Mouse (Mus musculus): ENCODE measurements at regions not wholly inside any gene's neighbourhood (a gene's known extent, or its start where the extent isn't known, plus 50 kb on each side); places are given as distances from the start of the nearest gene placed in this dataset.
"Not testable (repeated sequence)": the region's sequence is repeated elsewhere in the genome, so short reads cannot be mapped to it uniquely, and the experiment has no call there.

- Histone ChIP-seq H3K27ac (no peak overlapping the region), H3K9me3 (no peaks in the 10 kb centered on the region), H3K4me3 (no peak overlapping the region), H3K27me3 (ENCODE audit: insufficient read depth, poor library complexity, severe bottlenecking) (no peaks in the 10 kb centered on the region), H3K4me1 (replicated peaks) (no peaks in the 10 kb centered on the region), H3K36me3 (no peaks in the 10 kb centered on the region)
- no peak for DNase-seq (ENCODE audit: low spot score)
- 78% methylated on average over 2 of the region's 2 CpGs for WGBS
These were observed 351.8 kb upstream of the Cypt12 start for GRCm38 (mm10) chr3:17596365-17596764.

GRCm38 (mm10) chr3:17613486-17613885 is 334.7 kb upstream of the Cypt12 start:
- no peak overlapping the region for H3K4me3 ChIP-seq
- no peaks in the 10 kb centered on the region for H3K4me1 ChIP-seq (replicated peaks)
- no peak overlapping the region for H3K27ac ChIP-seq
- H3K36me3 ChIP-seq: no peaks in the 10 kb centered on the region
- peak; percentile 33 for DNase-seq (ENCODE audit: low spot score)
- WGBS: 86% methylated on average over 1 of the region's 1 CpGs
- no peaks in the 10 kb centered on the region for H3K27me3 ChIP-seq (ENCODE audit: insufficient read depth, poor library complexity, severe bottlenecking)
- H3K9me3 ChIP-seq: no peaks in the 10 kb centered on the region

GRCm38 (mm10) chr3:17616439-17617070 is 331.7 kb upstream of the Cypt12 start:
- H3K4me1 ChIP-seq (replicated peaks): peaks cover 12% of the 10 kb centered on the region; the same call in 1 of the 2 replicates
- no peaks in the 10 kb centered on the region for H3K27me3 ChIP-seq (ENCODE audit: insufficient read depth, poor library complexity, severe bottlenecking)
- H3K4me3 ChIP-seq: no peak overlapping the region
- 80% methylated on average over 2 of the region's 2 CpGs for WGBS
- H3K27ac ChIP-seq: no peak overlapping the region
- no peaks in the 10 kb centered on the region for H3K36me3 ChIP-seq
- no peaks in the 10 kb centered on the region for H3K9me3 ChIP-seq
- DNase-seq (ENCODE audit: low spot score): no peak

- Histone ChIP-seq H3K9me3 (no peaks in the 10 kb centered on the region), H3K4me1 (replicated peaks) (peaks cover 12% of the 10 kb centered on the region; the same call in 1 of the 2 replicates), H3K27ac (no peak overlapping the region), H3K36me3 (no peaks in the 10 kb centered on the region), H3K4me3 (no peak overlapping the region), H3K27me3 (ENCODE audit: insufficient read depth, poor library complexity, severe bottlenecking) (no peaks in the 10 kb centered on the region)
- no peak for DNase-seq (ENCODE audit: low spot score)
- WGBS: 23% methylated on average over 2 of the region's 2 CpGs
These were observed 328.7 kb upstream of the Cypt12 start for GRCm38 (mm10) chr3:17619489-17619888.

- Histone ChIP-seq H3K9me3 (no peaks in the 10 kb centered on the region), H3K4me3 (no peak overlapping the region), H3K4me1 (replicated peaks) (peaks cover 12% of the 10 kb centered on the region; the same call in 1 of the 2 replicates), H3K36me3 (no peaks in the 10 kb centered on the region), H3K27me3 (ENCODE audit: insufficient read depth, poor library complexity, severe bottlenecking) (no peaks in the 10 kb centered on the region), H3K27ac (no peak overlapping the region)
- 33% methylated on average over 2 of the region's 2 CpGs for WGBS
- peak; percentile 33 for DNase-seq (ENCODE audit: low spot score)
These were observed 328.3 kb upstream of the Cypt12 start for GRCm38 (mm10) chr3:17619890-17620289.

- H3K36me3 ChIP-seq: no peaks in the 10 kb centered on the region
- no peaks in the 10 kb centered on the region for H3K9me3 ChIP-seq
- H3K4me1 ChIP-seq (replicated peaks): peaks cover 12% of the 10 kb centered on the region; the same call in 1 of the 2 replicates
- H3K27me3 ChIP-seq (ENCODE audit: insufficient read depth, poor library complexity, severe bottlenecking): no peaks in the 10 kb centered on the region
- DNase-seq (ENCODE audit: low spot score): no peak
- H3K27ac ChIP-seq: no peak overlapping the region
- H3K4me3 ChIP-seq: no peak overlapping the region
- WGBS: 87% methylated on average over 2 of the region's 2 CpGs
These were observed 327.8 kb upstream of the Cypt12 start for GRCm38 (mm10) chr3:17620398-17620797.

- no peaks in the 10 kb centered on the region for H3K4me1 ChIP-seq (replicated peaks)
- H3K27ac ChIP-seq: no peak overlapping the region
- DNase-seq (ENCODE audit: low spot score): no peak
- no peak overlapping the region for H3K4me3 ChIP-seq
- no peaks in the 10 kb centered on the region for H3K36me3 ChIP-seq
- H3K9me3 ChIP-seq: no peaks in the 10 kb centered on the region
- no peaks in the 10 kb centered on the region for H3K27me3 ChIP-seq (ENCODE audit: insufficient read depth, poor library complexity, severe bottlenecking)
- 83% methylated on average over 3 of the region's 3 CpGs for WGBS
These were observed 315.7 kb upstream of the Cypt12 start for GRCm38 (mm10) chr3:17632484-17632883.

GRCm38 (mm10) chr3:17636276-17636675 is 311.9 kb upstream of the Cypt12 start:
- no peak overlapping the region for H3K4me3 ChIP-seq
- H3K27me3 ChIP-seq (ENCODE audit: insufficient read depth, poor library complexity, severe bottlenecking): no peaks in the 10 kb centered on the region
- no peaks in the 10 kb centered on the region for H3K9me3 ChIP-seq
- H3K36me3 ChIP-seq: no peaks in the 10 kb centered on the region
- no peak for DNase-seq (ENCODE audit: low spot score)
- H3K4me1 ChIP-seq (replicated peaks): no peaks in the 10 kb centered on the region
- H3K27ac ChIP-seq: no peak overlapping the region

GRCm38 (mm10) chr3:17659988-17660387 is 288.2 kb upstream of the Cypt12 start:
- not testable (repeated sequence) for H3K27ac ChIP-seq; H3K4me3 ChIP-seq; H3K27me3 ChIP-seq (ENCODE audit: insufficient read depth, poor library complexity, severe bottlenecking); DNase-seq (ENCODE audit: low spot score); H3K36me3 ChIP-seq; H3K4me1 ChIP-seq (replicated peaks); H3K9me3 ChIP-seq
- WGBS: 88% methylated on average over 2 of the region's 2 CpGs

GRCm38 (mm10) chr3:17661987-17662386 is 286.2 kb upstream of the Cypt12 start:
- Histone ChIP-seq H3K27me3 (ENCODE audit: insufficient read depth, poor library complexity, severe bottlenecking) (no peaks in the 10 kb centered on the region), H3K4me3 (no peak overlapping the region), H3K27ac (no peak overlapping the region), H3K4me1 (replicated peaks) (no peaks in the 10 kb centered on the region), H3K9me3 (no peaks in the 10 kb centered on the region), H3K36me3 (peaks cover 5% of the 10 kb centered on the region; the same call in 1 of the 2 replicates)
- 88% methylated on average over 1 of the region's 1 CpGs for WGBS
- DNase-seq (ENCODE audit: low spot score): no peak

GRCm38 (mm10) chr3:17667016-17667415 is 281.2 kb upstream of the Cypt12 start:
- DNase-seq (ENCODE audit: low spot score): no peak
- Histone ChIP-seq H3K4me3 (no peak overlapping the region), H3K27me3 (ENCODE audit: insufficient read depth, poor library complexity, severe bottlenecking) (no peaks in the 10 kb centered on the region), H3K36me3 (peaks cover 13% of the 10 kb centered on the region; the same call in 1 of the 2 replicates), H3K4me1 (replicated peaks) (no peaks in the 10 kb centered on the region), H3K27ac (no peak overlapping the region), H3K9me3 (0 out of 2 replicates have a peak, but pooled peaks cover 4% of the 10 kb centered on the region)
- WGBS: 80% methylated on average over 1 of the region's 1 CpGs

- H3K27me3 ChIP-seq (ENCODE audit: insufficient read depth, poor library complexity, severe bottlenecking): no peaks in the 10 kb centered on the region
- H3K36me3 ChIP-seq: peaks cover 11% of the 10 kb centered on the region; the same call in 1 of the 2 replicates
- H3K4me3 ChIP-seq: no peak overlapping the region
- 86% methylated on average over 2 of the region's 2 CpGs for WGBS
- no peak for DNase-seq (ENCODE audit: low spot score)
- H3K27ac ChIP-seq: no peak overlapping the region
- H3K4me1 ChIP-seq (replicated peaks): no peaks in the 10 kb centered on the region
- H3K9me3 ChIP-seq: 0 out of 2 replicates have a peak, but pooled peaks cover 4% of the 10 kb centered on the region
These were observed 279.4 kb upstream of the Cypt12 start for GRCm38 (mm10) chr3:17668839-17669238.

All from hindbrain, embryonic 10.5 days (tissue).